Mouse (Mus musculus): ENCODE measurements around the gene Ush2a.

Gene Ush2a

DNA sequence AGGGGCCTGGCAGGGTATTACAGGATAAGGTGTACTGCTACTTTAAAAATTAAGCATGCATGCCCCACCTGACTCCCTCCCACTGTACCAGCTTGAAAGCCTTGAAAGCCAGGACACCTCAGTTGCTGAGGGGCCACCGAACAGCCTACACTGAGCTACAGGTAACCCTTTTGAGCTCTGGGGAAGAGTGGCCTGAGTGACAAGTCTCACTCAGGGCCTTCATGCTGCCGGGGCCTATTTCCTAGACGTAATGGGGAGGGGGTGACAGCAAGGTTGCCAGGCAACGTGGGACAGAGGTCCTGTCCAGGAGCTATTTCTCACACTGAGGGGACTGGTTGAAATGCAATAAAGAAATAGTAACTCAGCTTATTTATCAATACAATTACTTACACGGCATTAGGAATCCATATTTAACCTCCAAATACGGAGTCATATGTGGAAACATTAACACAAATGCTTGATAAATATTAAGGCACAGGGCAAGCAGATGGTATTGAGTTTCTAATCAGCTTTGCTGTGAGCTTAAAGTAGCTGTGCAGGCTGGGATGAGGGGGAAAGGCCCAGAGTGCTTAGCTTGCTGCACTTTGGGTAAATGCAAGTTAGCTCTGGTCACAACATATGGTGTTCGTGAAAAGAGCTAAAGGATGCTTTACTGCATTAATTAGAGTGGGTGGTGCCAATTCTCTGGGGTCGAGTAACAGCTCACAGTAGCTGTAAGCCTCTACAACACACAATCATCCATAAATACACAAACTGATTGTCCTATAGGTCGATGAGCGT lies at the start of gene Ush2a:
Gene Ush2a, plus strand, starts transcription at position 121 of the 780 bp plus-strand sequence.
- no peak for DNase-seq (ENCODE audit: low spot score in 2 of 2)

GRCm38 (mm10) chr1:188214885-188215611 lies 46.8 kb upstream of the Ush2a start:
- DNase-seq (ENCODE audit: low spot score in 2 of 2) = no peak

DNA sequence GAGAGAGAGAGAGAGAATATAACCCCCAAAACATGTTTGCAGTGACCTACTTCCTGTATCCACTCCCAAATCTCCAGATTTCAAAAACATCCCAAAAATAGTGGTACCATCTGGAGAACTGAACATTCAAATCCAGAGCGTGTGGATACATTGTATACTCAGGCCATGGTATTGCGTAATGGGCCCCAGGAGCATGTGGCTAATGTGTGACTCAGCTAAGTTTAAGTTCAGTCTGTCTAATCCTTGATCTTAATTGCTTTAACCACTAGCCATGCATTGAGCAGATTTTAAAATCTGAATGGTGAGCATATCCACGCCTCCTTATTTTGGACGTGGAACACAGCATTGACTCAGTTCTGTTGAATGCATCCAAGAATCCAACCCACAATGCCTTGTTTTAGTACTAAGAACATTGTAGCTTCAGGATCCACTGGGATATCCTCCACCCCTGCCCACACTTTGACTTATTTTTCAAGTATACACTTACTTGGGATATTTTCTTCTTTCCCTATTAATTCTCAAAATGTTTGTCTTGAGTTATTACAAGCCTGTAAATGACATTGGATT lies 40.5 kb upstream of the Ush2a start:
- DNase-seq (ENCODE audit: low spot score in 2 of 2) = no peak

- no peak for DNase-seq (ENCODE audit: low spot score in 2 of 2)
These were observed 28.6 kb upstream of the Ush2a start for GRCm38 (mm10) chr1:188233036-188233724.

DNA sequence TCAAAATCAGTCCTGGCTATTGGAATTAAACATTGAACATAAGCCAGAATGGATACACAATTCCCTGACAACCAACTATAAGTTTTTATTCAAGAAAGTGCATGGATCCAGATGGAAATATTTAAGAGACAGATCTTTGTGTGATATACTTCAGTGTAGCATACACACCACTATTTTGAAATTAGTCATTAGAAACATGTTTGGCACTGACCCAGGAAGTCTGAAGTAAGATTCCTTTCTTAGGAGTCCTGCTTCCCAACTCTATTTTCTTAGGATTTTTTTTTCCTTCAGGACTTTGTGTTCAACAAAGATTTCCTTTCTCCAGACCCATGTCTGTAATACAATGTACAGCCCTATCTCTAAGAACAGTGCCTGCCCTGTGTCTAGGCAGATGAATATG lies 23.2 kb upstream of the Ush2a start:
- no peak for DNase-seq (ENCODE audit: low spot score in 2 of 2)

- DNase-seq (ENCODE audit: low spot score in 2 of 2) = no peak
These were observed 20.1 kb upstream of the Ush2a start for GRCm38 (mm10) chr1:188241766-188242165.

- DNase-seq (ENCODE audit: low spot score in 2 of 2) = peak in 1 of 2 experiments; percentile 5
These were observed 4.3 kb upstream of the Ush2a start for GRCm38 (mm10) chr1:188257500-188257899.

DNA sequence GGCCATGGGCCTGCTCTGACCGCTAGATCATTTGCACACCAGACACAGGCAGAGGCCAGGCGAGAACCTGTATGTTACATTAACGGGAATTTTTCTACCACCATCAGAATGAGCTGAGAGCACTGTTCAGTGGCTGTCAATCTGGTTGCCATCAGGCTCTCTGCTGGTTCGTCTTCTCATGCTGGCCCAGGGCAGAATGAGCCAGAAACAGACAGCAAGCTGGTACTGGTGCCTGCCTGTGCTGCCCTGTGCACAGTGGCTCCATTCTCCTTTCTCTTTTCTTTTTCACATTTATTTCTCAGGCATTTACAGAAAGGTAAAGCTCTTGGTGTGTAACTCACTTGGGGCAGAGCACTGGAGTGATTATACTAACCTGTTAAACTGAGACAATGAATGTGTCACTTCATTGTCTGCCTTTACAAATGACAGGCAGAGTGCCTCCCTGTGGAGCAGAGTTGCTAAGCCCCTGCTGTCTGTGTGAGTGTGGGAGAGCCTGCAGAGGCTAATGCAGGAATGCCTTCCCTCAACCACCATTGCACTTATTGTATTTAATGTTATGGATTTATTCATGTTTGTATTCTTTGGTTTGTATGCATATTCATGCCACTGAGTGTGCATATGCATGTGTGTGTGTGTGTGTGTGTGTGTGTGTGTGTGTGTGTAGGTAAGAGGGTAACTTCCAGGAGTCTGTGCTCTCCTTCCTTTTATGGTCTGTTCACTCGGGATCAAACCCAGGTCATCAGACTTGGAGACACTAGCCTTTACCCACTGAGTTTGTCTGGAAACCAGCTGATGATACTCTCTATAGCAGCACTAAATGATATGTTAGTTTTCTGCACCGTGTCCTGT lies 1.3 kb upstream of the Ush2a start:
- DNase-seq (ENCODE audit: low spot score in 2 of 2) = no peak

DNA sequence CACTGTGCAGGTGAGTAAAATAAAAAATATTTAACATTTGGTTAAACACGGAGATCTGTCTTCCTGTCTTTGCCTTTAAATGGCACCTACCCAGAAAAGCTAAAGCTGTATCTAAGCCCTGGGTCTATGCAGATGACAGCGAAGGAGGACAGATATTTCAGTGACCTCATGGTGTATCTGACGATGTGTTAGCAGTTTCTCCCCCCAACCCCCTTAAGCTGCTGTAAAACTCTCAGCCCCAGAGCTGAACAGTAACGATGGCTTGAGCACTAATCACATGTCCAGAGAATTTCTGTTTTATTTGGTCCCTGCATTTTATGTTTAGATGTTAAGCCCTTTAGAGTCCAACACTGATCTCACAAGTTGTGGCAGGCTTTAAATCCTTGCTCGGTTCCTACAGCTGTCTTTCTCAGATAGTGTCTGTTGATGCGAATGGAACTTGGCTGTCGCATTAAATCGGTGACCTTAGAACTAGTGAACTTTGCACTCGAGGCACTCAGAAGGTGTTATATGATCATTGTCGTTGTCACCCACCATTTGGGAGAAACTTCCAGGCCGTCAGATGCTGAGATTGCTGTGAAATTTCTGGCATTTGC lies 5.4 kb downstream of the Ush2a start:
- no peak for DNase-seq (ENCODE audit: low spot score in 2 of 2)

GRCm38 (mm10) chr1:188269071-188269470 lies 7.2 kb downstream of the Ush2a start:
- no peak for DNase-seq (ENCODE audit: low spot score in 2 of 2)

DNA sequence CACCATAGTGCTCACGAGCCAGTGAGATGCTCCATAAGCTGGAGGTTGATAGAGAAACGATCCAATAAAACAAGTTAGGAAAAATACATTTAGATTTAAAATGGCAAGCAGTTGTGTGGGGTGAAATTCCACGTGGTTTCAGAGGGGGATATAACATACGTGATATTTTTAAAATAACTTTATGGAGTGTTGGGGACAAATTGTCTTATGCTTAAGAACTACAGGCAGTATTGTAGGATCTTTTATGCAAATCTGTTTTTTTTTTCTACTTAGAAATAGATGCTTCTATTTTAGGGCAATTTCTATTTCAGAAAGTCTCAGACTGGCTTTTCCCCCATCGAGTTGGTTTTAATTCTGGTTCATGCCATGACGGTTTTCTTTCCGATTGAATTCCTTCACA lies 51.5 kb downstream of the Ush2a start:
- no peak for DNase-seq (ENCODE audit: low spot score in 2 of 2)

- no peak for DNase-seq (ENCODE audit: low spot score in 2 of 2)
These were observed 54.8 kb downstream of the Ush2a start for GRCm38 (mm10) chr1:188316574-188316973.

GRCm38 (mm10) chr1:188320204-188320603 lies 58.4 kb downstream of the Ush2a start:
- DNase-seq (ENCODE audit: low spot score in 2 of 2) = no peak

- no peak for DNase-seq (ENCODE audit: low spot score in 2 of 2)
These were observed 59.7 kb downstream of the Ush2a start for GRCm38 (mm10) chr1:188321534-188321933.

DNA sequence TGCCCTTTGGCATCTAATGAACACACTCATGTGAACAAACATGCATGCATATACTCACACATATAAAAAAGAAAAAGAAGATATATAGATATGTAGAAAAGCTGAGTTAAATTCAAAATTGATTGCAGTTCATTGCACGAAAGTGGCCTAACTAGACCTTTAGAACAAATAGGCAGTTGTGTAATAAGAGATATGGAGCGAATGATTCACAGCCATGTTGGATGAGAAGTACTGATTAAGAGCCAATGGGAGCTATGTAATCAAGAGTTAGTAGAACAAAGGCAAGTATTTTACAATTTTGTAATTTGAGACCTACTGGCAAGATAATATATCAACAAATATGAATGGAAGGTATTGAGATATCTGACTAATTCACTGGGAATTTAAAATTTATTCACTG lies 68.6 kb downstream of the Ush2a start:
- no peak for DNase-seq (ENCODE audit: low spot score in 2 of 2)

- DNase-seq (ENCODE audit: low spot score in 2 of 2) = no peak
These were observed 72.1 kb downstream of the Ush2a start for GRCm38 (mm10) chr1:188333936-188334335.

GRCm38 (mm10) chr1:188347762-188348161 lies 85.9 kb downstream of the Ush2a start:
- no peak for DNase-seq (ENCODE audit: low spot score in 2 of 2)

DNA sequence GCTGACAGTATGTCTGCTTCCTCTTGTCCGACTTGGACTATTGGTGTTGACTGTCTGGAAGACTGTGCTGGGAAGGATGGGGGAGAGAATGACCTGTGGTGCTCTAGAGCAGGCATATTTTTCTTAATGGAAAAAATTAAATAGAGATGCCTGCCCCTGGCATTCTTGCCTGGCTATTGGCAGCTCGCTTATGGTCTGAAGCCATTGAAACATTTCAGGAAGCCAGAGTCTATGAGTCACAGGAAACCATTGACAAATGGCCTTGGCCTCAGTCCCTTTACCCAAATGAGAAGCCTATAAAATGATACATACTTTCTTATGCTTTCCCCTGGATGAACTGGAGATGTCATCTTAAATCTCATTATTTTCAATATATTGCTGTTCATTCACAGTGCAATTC lies 92.9 kb downstream of the Ush2a start:
- no peak for DNase-seq (ENCODE audit: low spot score in 2 of 2)

DNA sequence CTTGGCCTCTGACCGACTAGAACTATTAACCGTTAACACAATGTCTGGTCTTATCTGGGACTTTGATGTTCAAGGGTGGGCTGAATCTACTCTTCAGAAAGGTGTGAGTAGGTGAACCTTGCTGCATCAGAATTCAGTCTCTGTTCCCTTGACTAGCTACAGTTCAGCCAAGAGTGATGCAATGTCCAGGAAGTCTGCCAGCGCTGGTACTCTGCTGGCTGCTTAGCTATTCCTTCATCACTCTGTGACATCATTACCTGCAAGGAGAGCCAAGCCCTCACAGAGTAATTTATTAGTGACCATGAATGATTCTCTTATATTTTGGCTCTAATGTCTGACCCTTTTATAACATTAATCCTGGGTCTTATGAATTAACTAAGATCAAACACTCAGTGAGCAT lies 101.7 kb downstream of the Ush2a start:
- no peak for DNase-seq (ENCODE audit: low spot score in 2 of 2)

DNA sequence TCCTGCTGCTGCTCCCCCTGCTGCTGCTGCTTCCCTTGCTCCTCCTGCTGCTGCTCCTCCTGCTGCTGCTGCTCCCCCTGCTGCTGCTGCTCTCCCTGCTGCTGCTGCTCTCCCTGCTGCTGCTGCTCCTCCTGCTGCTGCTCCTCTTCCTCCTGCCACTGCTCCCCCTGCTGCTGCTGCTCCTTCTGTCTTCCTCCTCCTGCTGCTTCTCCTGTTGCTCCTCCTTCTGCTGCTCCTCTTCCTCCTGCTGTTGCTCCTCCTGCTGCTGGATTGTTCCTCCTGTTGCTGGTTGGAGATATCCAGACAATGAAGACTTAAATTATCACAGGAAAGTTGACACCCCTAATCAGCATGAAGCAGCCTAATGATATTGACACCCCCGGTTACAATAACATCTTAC lies 123.4 kb downstream of the Ush2a start:
- DNase-seq (ENCODE audit: low spot score in 2 of 2) = no peak

GRCm38 (mm10) chr1:188385733-188386261 lies 124.0 kb downstream of the Ush2a start:
- DNase-seq (ENCODE audit: low spot score in 2 of 2) = no peak
